ENCODE assay signal across 21 mouse cellular contexts in the genomic region with DNA sequence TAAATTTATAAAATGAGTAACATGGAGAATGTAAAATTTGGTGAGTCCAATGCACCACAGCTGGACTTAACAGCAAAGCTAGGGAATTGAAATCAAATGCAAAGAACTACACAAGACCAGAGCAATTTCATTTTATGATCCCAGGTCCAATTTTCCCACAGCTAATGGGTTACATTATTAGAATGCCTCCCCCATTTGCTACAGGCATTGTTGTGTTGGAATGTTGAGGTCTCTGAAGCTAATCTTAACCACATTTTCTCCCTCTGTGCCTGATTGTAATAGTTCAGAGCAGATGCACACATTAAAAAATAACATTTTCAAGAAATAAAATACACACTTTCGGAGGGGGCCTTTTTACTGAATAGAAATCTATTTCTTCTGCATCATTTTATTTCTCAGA.
"Had no signal": no experiment of that assay in that cellular context is flagged by ENCODE, and none has a peak within 500 bp of the region (broad histone marks: within the 10 kb centered on the region; RNA-seq: fewer than 3 reads in every experiment).

No protein-coding gene starts in this region.

- H3K4me1 ChIP-seq: limb, embryonic 15.5 days; lung, embryonic 15.5 days; megakaryocyte, embryonic 14.5 days; midbrain, embryonic 10.5 days; neural tube, embryonic 12.5 days; neural tube, embryonic 15.5 days; stomach, embryonic 15.5 days had no signal

- H3K9me3 ChIP-seq: limb, embryonic 15.5 days; lung, embryonic 15.5 days; megakaryocyte, embryonic 14.5 days; midbrain, embryonic 10.5 days; neural tube, embryonic 12.5 days; neural tube, embryonic 15.5 days; stomach, embryonic 15.5 days had no signal

- H3K9ac ChIP-seq: limb, embryonic 15.5 days; liver, embryonic 14.5 days; lung, embryonic 15.5 days; neural tube, embryonic 12.5 days; neural tube, embryonic 15.5 days; stomach, embryonic 15.5 days had no signal

- H3K27me3 ChIP-seq: limb, embryonic 15.5 days; lung, embryonic 15.5 days; megakaryocyte, embryonic 14.5 days; neural tube, embryonic 12.5 days; neural tube, embryonic 15.5 days; stomach, embryonic 15.5 days had no signal

- H3K36me3 ChIP-seq: limb, embryonic 15.5 days; lung, embryonic 15.5 days; midbrain, embryonic 10.5 days; neural tube, embryonic 12.5 days; neural tube, embryonic 15.5 days; stomach, embryonic 15.5 days had no signal

- ATAC-seq: intestine, embryonic 16.5 days had no signal

- H3K27ac ChIP-seq: liver, embryonic 14.5 days; lung, embryonic 15.5 days; midbrain, embryonic 10.5 days; neural tube, embryonic 12.5 days; neural tube, embryonic 15.5 days; stomach, embryonic 15.5 days had no signal

- H3K4me3 ChIP-seq: limb, embryonic 15.5 days; lung, embryonic 15.5 days; megakaryocyte, embryonic 14.5 days; midbrain, embryonic 10.5 days; neural tube, embryonic 12.5 days; neural tube, embryonic 15.5 days; stomach, embryonic 15.5 days had no signal

- DNase-seq: kidney, adult 18-20 months; kidney, adult 9 months; kidney, postnatal 14 days; kidney, postnatal 4 days; left cerebral cortex, postnatal 4 days; lung, adult 18-20 months; lung, postnatal 10 days; lung, postnatal 36 days; midbrain, embryonic 14.5 days; right cerebral cortex, postnatal 4 days; thymus, postnatal 25 days had no signal

- H3K4me2 ChIP-seq: limb, embryonic 15.5 days; liver, embryonic 11.5 days; lung, embryonic 15.5 days; neural tube, embryonic 12.5 days; neural tube, embryonic 15.5 days; stomach, embryonic 15.5 days had no signal
